Mouse (Mus musculus) hindbrain, embryonic 15.5 days (tissue): Measurements from ENCODE around the gene Il15. TPM values are rescaled to one million over a fixed set of nuclear protein-coding genes. Genes with fewer than 3 reads are reported as not detected.

Experiments used
- ATAC-seq: fragments of 200-750 bp; cut with Nextera tagmentation; 2 replicates; pipeline ENCODE4 v1.8.0; 2017; ENCODE audit warnings: low read depth, moderate number of reproducible peaks, moderate TSS enrichment; ENCODE audit not compliant: low FRiP score
- H3K27ac ChIP-seq: fragments of 300-500 bp; sonication (generic); replicated peaks from 2 replicates; pipeline ENCODE4 v1.5.1; 2015; ENCODE audit warnings: mild to moderate bottlenecking, inconsistent platforms
- H3K27me3 ChIP-seq: fragments of 300-500 bp; sonication (generic); 2 replicates; pipeline ENCODE4 v1.6.1; 2015; ENCODE audit warnings: control low read depth, inconsistent platforms
- H3K36me3 ChIP-seq: fragments of 300-500 bp; sonication (generic); 2 replicates; pipeline ENCODE4 v1.6.1; 2015; ENCODE audit warnings: control low read depth, inconsistent platforms
- H3K4me1 ChIP-seq: fragments of 300-500 bp; sonication (generic); replicated peaks from 2 replicates; pipeline ENCODE4 v1.6.1; 2015; ENCODE audit warnings: control low read depth, inconsistent platforms
- H3K4me2 ChIP-seq: fragments of 300-500 bp; sonication (generic); 2 replicates; pipeline ENCODE4 v1.6.1; 2015; ENCODE audit warnings: moderate library complexity, mild to moderate bottlenecking, inconsistent platforms
- H3K4me3 ChIP-seq: fragments of 300-500 bp; sonication (generic); 2 replicates; pipeline ENCODE4 v1.5.1; 2015; ENCODE audit warnings: mild to moderate bottlenecking, inconsistent platforms
- H3K9ac ChIP-seq: fragments of 300-500 bp; sonication (generic); 2 replicates; pipeline ENCODE4 v1.6.1; 2015; ENCODE audit warnings: inconsistent platforms
- H3K9me3 ChIP-seq: fragments of 300-500 bp; sonication (generic); 2 replicates; pipeline ENCODE4 v1.6.1; 2016; ENCODE audit warnings: control low read depth, inconsistent platforms
- WGBS: fragments of 180-500 bp; shearing (Covaris S2); methylation state at CpG from one replicate; pipeline ENCODE4 v1.1.7; 2015; 5-methylcytosine and 5-hydroxymethylcytosine counted together
- polyA plus RNA-seq: library from polyadenylated mRNA; unstranded; fragments of >200 nt; fragmentation: Nextera tagmentation; extraction: Ambion mirVana; gene quantifications from 2 replicates; pipeline ENCODE4 v1.2.1, GENCODE M21; 2015

Il15 gene
- polyA plus RNA-seq, 1 experiment from 2014 or later, result 0.67 TPM

DNA sequence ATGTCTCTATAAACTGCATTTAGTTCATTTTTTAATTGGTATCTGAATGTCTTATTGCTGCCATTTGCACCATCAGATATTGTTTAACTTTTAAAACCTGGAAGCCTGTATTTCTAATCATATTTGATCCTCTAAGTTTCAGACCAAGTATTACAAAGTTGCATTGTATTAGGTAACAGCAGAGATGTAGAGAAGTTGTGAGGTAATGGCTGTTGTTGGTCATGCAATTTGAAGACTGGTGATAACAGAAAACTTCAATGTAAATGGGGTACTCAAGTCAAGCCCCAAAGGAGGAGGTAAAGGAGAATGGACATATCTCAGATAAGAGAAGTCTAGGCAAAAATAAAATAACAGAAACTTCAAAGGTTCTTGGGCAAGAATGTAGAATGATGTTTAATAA lies 11.8 kb downstream of the Il15 start:
- H3K4me1 ChIP-seq, result no peaks in the 10 kb centered on the region
- H3K27ac ChIP-seq, result no peak overlapping the region
- no peak overlapping the region for H3K4me3 ChIP-seq
- no peak overlapping the region for H3K9ac ChIP-seq
- no peaks in the 10 kb centered on the region for H3K27me3 ChIP-seq
- no peaks in the 10 kb centered on the region for H3K36me3 ChIP-seq
- no peaks in the 10 kb centered on the region for H3K9me3 ChIP-seq
- ATAC-seq, result no peak
- H3K4me2 ChIP-seq, result no peak overlapping the region

DNA sequence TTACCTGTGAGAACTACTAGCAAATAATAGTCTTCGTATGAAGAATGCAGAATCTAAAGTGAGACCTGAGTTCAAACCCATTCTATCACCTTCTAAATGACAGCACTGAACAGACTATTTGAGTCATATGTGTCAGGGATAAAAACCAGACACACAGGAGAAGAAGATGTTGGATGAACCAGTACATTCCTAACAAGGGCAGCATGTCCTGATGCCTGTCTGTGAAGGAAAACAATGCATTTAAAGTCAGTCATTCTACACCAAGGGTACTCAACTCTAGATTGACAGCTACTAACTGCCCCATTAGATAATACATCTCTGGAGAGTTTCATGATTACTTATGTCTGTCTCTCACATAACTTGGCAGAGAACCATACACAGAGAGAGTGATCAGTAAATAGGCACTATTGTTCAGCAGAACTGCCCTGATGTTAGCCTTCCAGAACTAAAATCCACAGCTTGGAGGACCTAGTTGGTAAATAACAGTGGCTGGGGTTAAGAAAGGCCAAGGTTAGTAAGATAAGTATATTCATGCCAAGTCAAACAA lies 14.6 kb downstream of the Il15 start:
- no peak overlapping the region for H3K4me3 ChIP-seq
- H3K4me2 ChIP-seq, result no peak overlapping the region
- H3K9ac ChIP-seq, result no peak overlapping the region
- H3K9me3 ChIP-seq, result no peaks in the 10 kb centered on the region
- H3K36me3 ChIP-seq, result no peaks in the 10 kb centered on the region
- no peaks in the 10 kb centered on the region for H3K27me3 ChIP-seq
- WGBS, result 93% methylated on average over 1 of the region's 1 CpGs
- no peak overlapping the region for H3K27ac ChIP-seq
- no peak for ATAC-seq
- 0 out of 2 replicates have a peak, but pooled peaks cover 3% of the 10 kb centered on the region for H3K4me1 ChIP-seq

GRCm38 (mm10) chr8:82387614-82388013 lies 15.4 kb downstream of the Il15 start:
- H3K9me3 ChIP-seq, result no peaks in the 10 kb centered on the region
- no peak overlapping the region for H3K4me3 ChIP-seq
- H3K4me1 ChIP-seq, result 0 out of 2 replicates have a peak, but pooled peaks cover 3% of the 10 kb centered on the region
- 96% methylated on average over 1 of the region's 1 CpGs for WGBS
- H3K27me3 ChIP-seq, result no peaks in the 10 kb centered on the region
- no peaks in the 10 kb centered on the region for H3K36me3 ChIP-seq
- no peak overlapping the region for H3K4me2 ChIP-seq
- ATAC-seq, result no peak
- no peak overlapping the region for H3K9ac ChIP-seq
- H3K27ac ChIP-seq, result no peak overlapping the region

GRCm38 (mm10) chr8:82385867-82386266 lies 17.2 kb downstream of the Il15 start:
- H3K4me2 ChIP-seq, result no peak overlapping the region
- no peak overlapping the region for H3K27ac ChIP-seq
- H3K4me3 ChIP-seq, result no peak overlapping the region
- H3K9ac ChIP-seq, result no peak overlapping the region
- no peaks in the 10 kb centered on the region for H3K9me3 ChIP-seq
- no peak for ATAC-seq
- 0 out of 2 replicates have a peak, but pooled peaks cover 3% of the 10 kb centered on the region for H3K4me1 ChIP-seq
- no peaks in the 10 kb centered on the region for H3K27me3 ChIP-seq
- no peaks in the 10 kb centered on the region for H3K36me3 ChIP-seq

DNA sequence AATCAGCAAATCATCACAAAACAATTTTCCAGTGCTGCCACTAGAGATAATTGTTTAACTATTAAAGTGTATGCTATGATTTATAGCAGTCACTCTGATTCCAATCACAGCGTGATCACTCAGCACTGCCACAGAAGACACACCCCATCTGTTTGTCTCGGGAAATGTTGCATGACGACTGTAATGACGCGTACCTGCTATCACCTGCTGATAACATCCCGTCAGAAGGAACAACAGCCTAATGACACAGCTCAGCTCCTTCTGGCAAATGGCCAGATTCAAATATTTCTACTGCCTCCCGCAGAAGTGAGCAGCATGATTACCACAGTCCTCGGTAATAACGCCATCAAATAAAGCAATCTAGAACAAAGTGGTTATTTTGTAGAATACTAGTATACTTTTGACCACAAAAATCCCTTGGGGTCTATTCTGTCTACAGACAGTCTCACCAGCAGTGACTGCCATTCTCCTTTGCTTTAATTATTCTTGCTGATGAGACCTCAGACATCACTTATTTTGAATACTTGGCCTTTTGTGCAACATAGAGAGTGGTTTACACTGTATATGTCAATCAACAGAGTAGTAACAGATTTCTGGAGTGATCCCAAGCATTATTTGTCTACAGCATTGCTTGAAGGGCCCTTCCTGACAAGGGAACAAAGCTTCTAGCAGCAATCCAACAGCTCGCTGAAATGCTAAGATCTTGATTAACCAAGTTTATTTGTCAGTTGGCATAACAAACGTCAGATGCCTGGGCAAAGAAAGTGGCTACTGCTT lies 18.4 kb downstream of the Il15 start:
- H3K4me3 ChIP-seq, result no peak overlapping the region
- peak overlapping the region; percentile 21 for H3K4me2 ChIP-seq
- 0 out of 2 replicates have a peak, but pooled peaks cover 3% of the 10 kb centered on the region for H3K4me1 ChIP-seq
- H3K9ac ChIP-seq, result no peak overlapping the region
- no peaks in the 10 kb centered on the region for H3K27me3 ChIP-seq
- no peaks in the 10 kb centered on the region for H3K9me3 ChIP-seq
- no peak; the same call in 1 of the 2 replicates for ATAC-seq
- 39% methylated on average over 11 of the region's 11 CpGs for WGBS
- no peaks in the 10 kb centered on the region for H3K36me3 ChIP-seq
- no peak overlapping the region for H3K27ac ChIP-seq

DNA sequence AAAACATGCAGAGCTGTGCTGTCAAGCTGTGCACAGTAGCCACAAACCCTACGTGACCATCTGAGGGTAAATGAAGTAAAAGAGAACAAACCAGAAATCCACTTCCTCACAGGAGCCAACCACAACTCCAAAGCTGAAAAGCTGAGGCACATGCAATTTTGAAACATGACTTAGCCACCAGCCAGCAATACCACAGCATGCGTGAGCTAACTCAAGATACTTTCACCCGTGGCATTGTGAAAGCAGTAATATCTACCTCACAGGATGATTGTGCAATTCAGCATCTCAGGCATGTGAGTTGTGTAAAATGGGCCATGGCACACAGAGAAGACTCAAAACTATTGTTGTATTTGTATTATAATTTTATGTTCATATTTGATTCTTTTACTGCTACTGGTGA lies 19.7 kb downstream of the Il15 start:
- no peaks in the 10 kb centered on the region for H3K9me3 ChIP-seq
- no peaks in the 10 kb centered on the region for H3K36me3 ChIP-seq
- H3K4me3 ChIP-seq, result no peak overlapping the region
- no peak overlapping the region for H3K9ac ChIP-seq
- no peak overlapping the region for H3K4me2 ChIP-seq
- 0 out of 2 replicates have a peak, but pooled peaks cover 3% of the 10 kb centered on the region for H3K4me1 ChIP-seq
- no peak for ATAC-seq
- H3K27ac ChIP-seq, result no peak overlapping the region
- no peaks in the 10 kb centered on the region for H3K27me3 ChIP-seq
- 83% methylated on average over 3 of the region's 3 CpGs for WGBS

GRCm38 (mm10) chr8:82382316-82382715 lies 20.7 kb downstream of the Il15 start:
- 39% methylated on average over 2 of the region's 2 CpGs for WGBS
- Histone ChIP-seq H3K4me3 (no peak overlapping the region), H3K9me3 (no peaks in the 10 kb centered on the region), H3K36me3 (no peaks in the 10 kb centered on the region), H3K4me1 (0 out of 2 replicates have a peak, but pooled peaks cover 3% of the 10 kb centered on the region), H3K9ac (no peak overlapping the region), H3K27me3 (no peaks in the 10 kb centered on the region), H3K27ac (no peak overlapping the region), H3K4me2 (no peak overlapping the region)
- ATAC-seq, result no peak

- Histone ChIP-seq H3K36me3 (no peaks in the 10 kb centered on the region), H3K4me1 (no peaks in the 10 kb centered on the region), H3K27me3 (no peaks in the 10 kb centered on the region), H3K4me3 (no peak overlapping the region), H3K27ac (no peak overlapping the region), H3K9me3 (no peaks in the 10 kb centered on the region), H3K4me2 (no peak overlapping the region), H3K9ac (no peak overlapping the region)
- ATAC-seq, result no peak
- 94% methylated on average over 4 of the region's 4 CpGs for WGBS
These were observed 28.6 kb downstream of the Il15 start for GRCm38 (mm10) chr8:82374470-82374869.

DNA sequence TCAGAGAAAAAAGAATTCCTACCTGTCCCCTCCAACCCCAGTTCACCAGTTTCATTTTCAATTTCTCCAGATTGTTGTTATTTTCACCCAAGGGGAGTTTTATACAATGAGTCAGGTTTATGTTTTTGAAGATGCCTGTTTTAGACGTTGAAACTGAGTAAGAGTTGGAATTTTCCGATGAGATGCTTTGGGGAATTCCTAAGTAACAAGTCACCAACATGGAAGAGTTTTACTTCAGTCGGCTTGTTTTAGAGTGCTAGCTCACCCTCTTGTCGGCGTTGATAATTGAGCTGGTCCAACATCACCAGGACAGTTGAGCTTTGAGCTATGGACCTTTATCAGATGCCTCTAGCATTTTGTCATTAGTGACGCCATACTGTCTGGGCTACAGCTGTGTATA lies 30.2 kb downstream of the Il15 start:
- H3K27me3 ChIP-seq, result no peaks in the 10 kb centered on the region
- no peak overlapping the region for H3K4me3 ChIP-seq
- 89% methylated on average over 6 of the region's 6 CpGs for WGBS
- ATAC-seq, result no peak
- no peaks in the 10 kb centered on the region for H3K4me1 ChIP-seq
- H3K9ac ChIP-seq, result no peak overlapping the region
- no peaks in the 10 kb centered on the region for H3K9me3 ChIP-seq
- H3K27ac ChIP-seq, result no peak overlapping the region
- H3K36me3 ChIP-seq, result no peaks in the 10 kb centered on the region
- H3K4me2 ChIP-seq, result no peak overlapping the region

DNA sequence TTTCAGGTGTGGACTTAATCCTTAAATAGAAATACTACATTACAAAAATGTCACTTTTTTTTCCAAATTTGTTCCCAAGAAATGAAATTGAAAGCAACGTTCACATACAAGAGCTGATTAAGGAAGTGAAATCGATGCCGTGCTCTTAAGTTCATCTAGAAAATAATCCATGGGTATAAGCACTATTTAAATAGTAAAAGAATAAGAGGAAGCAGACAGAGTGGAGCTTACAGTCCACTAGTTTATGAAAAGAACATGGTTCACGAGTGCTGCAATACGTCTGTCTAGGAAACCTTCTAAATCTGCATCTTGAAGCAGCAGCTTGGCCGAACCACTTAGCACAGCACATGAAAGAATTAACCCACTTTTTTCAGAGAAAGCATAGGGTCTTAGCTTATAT lies 32.4 kb downstream of the Il15 start:
- no peak overlapping the region for H3K4me2 ChIP-seq
- H3K4me1 ChIP-seq, result no peaks in the 10 kb centered on the region
- H3K4me3 ChIP-seq, result no peak overlapping the region
- H3K27ac ChIP-seq, result no peak overlapping the region
- H3K9me3 ChIP-seq, result no peaks in the 10 kb centered on the region
- ATAC-seq, result no peak
- no peak overlapping the region for H3K9ac ChIP-seq
- no peaks in the 10 kb centered on the region for H3K27me3 ChIP-seq
- 89% methylated on average over 6 of the region's 6 CpGs for WGBS
- no peaks in the 10 kb centered on the region for H3K36me3 ChIP-seq

DNA sequence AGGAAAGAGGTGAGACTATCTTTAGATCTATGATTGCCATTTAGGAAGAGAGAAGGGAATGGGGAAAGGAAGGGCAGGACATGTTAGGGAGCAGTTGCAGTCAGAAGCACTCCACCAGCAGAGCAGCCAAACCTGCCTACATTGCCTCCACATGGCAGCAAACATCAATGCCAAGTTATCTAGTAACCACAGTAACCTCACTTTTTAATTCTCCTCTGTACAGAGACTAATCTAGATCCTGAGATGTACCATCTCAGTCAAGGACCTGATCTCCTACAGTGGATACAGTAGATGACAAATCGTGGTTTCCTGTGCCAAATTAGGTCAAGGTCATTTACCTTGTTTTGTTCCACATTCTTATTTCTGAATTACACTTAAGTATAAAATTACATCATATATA lies 42.0 kb downstream of the Il15 start:
- Histone ChIP-seq H3K36me3 (no peaks in the 10 kb centered on the region), H3K9me3 (no peaks in the 10 kb centered on the region), H3K4me1 (no peaks in the 10 kb centered on the region), H3K9ac (no peak overlapping the region), H3K4me3 (no peak overlapping the region), H3K27ac (no peak overlapping the region), H3K4me2 (no peak overlapping the region), H3K27me3 (no peaks in the 10 kb centered on the region)
- no peak for ATAC-seq
- WGBS, result 94% methylated on average over 1 of the region's 1 CpGs

DNA sequence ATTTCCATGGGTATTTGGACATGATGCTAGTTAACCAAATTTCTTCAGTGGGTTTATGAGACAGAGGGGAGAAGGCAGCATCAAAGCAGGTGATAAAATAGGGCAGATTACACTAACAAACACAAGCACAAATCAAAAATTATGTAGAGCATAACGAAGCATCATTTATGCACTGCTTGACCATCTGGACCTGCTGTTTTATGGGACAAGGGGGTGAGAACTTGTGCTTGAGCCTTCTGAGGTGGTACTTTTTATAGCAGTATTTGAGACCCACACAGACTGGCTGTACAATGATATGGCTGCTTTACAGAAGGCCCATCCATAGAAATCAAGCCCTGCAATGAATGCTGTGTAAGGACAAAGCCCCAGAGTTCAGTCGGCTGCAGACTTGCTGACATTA lies 46.9 kb downstream of the Il15 start:
- H3K9ac ChIP-seq, result no peak overlapping the region
- no peaks in the 10 kb centered on the region for H3K36me3 ChIP-seq
- H3K4me1 ChIP-seq, result no peaks in the 10 kb centered on the region
- H3K27ac ChIP-seq, result no peak overlapping the region
- no peak overlapping the region for H3K4me2 ChIP-seq
- no peaks in the 10 kb centered on the region for H3K9me3 ChIP-seq
- ATAC-seq, result 0 out of 2 replicates have a peak, but pooled peaks have one; percentile 45
- H3K27me3 ChIP-seq, result no peaks in the 10 kb centered on the region
- H3K4me3 ChIP-seq, result no peak overlapping the region
- whole genome bisulfite sequencing, result 74% methylated on average over 2 of the region's 2 CpGs
